Mouse (Mus musculus) erythroblast, adult 5-6 weeks (primary cell): Measurements from ENCODE around the gene Ptcra. TPM values are rescaled to one million over a fixed set of nuclear protein-coding genes. Genes with fewer than 3 reads are reported as not detected.
"Not testable (repeated sequence)": the region's sequence is repeated elsewhere in the genome, so short reads cannot be mapped to it uniquely, and the experiment has no call there.

Experiments
- ATAC-seq: replicated peaks from 2 replicates; pipeline ENCODE4 v1.8.0; 2016; ENCODE audit warnings: moderate number of reproducible peaks, mild to moderate bottlenecking, moderate TSS enrichment, inconsistent platforms; ENCODE audit not compliant: poor library complexity, low FRiP score, severe bottlenecking
- total RNA-seq, 2 experiments: library from RNA; stranded (forward) in 1 of 2; stranded (reverse) in 1 of 2; fragments of 150-400 nt in 1 of 2; fragments of 200-764, 138-1000 nt in 1 of 2; gene quantifications; 2 replicates each; pipeline versions ENCODE4 v1.2.3 to v1.2.4; 2015 to 2017; ENCODE audit warnings: low replicate concordance in 2 of 2

Ptcra gene
- total RNA-seq (2015; ENCODE audit: low replicate concordance) = not detected in 2 replicates
- total RNA-seq (2017; ENCODE audit: low replicate concordance) = not detected in 2 replicates

- ATAC-seq = peak; percentile 38; the same call in 1 of the 2 replicates
These were observed at the start of gene Ptcra for GRCm38 (mm10) chr17:46763544-46763943. TSS of gene Ptcra (minus strand) at chr17:46763712.

DNA sequence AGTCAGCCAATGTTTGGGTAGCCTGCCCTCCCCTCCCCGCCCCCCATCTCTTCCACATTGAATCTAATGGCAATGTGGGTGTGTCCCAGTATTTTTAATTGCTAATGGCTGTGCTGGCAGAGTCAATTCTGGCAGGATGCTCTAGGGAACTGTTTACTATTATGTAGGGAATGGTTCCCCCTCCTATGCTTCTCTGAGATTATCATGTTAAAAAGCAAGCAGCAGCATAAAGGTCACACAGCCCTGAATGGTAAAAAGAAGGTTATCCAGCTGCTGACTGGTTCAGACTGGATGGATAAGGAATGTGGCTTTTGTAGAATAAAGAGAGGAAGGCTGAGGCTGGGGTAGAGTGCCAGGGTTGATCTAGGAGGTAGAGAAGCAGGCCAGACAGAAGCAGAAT, 48.9 kb upstream of the Ptcra start:
- no peak for ATAC-seq

DNA sequence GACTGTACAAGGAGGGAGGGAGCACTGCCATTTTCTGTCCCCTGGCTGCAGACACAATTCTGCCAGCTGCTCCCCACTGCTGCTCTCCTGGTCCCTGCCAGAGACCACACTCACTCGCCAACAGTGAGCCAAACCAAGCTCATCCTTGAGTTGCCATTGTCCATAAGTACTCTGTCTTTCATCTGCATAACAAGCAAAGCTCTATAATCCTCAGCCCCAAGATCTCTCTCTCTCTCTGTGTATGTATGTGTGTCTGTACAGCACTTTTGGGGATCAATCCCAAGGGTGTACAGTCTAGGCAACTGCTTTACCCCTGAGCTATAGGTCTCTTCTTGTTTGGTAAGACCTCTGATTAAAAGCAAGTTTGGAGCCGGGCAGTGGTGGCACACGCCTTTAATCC, 47.2 kb upstream of the Ptcra start:
- no peak for ATAC-seq

- ATAC-seq = no peak
These were observed 45.8 kb upstream of the Ptcra start for GRCm38 (mm10) chr17:46809131-46809830.

DNA sequence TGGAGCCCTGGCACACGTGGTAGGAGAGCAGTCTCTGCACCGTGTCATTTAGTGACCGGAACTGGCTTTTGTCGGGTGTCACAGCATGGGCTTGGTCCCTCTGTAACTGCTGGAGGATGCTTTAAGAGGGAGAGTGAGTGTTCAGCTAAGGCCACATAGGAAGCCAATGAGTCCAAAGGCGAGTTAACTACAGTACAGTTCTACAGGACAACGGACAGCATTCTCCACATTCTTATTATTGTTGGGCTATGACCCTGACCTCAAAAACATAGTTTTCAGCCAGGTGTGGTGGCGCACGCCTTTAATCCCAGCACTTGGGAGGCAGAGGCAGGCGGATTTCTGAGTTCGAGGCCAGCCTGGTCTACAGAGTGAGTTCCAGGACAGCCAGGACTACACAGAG, 44.9 kb upstream of the Ptcra start:
- no peak for ATAC-seq

- ATAC-seq = no peak
These were observed 38.2 kb upstream of the Ptcra start for GRCm38 (mm10) chr17:46801761-46802160.

- ATAC-seq = no peak
These were observed 36.2 kb upstream of the Ptcra start for GRCm38 (mm10) chr17:46799680-46800079.

- ATAC-seq = no peak
These were observed 33.9 kb upstream of the Ptcra start for GRCm38 (mm10) chr17:46797386-46797785.

- ATAC-seq = no peak
These were observed 33.2 kb upstream of the Ptcra start for GRCm38 (mm10) chr17:46796743-46797142.

- ATAC-seq = no peak
These were observed 29.5 kb upstream of the Ptcra start for GRCm38 (mm10) chr17:46792963-46793362.

DNA sequence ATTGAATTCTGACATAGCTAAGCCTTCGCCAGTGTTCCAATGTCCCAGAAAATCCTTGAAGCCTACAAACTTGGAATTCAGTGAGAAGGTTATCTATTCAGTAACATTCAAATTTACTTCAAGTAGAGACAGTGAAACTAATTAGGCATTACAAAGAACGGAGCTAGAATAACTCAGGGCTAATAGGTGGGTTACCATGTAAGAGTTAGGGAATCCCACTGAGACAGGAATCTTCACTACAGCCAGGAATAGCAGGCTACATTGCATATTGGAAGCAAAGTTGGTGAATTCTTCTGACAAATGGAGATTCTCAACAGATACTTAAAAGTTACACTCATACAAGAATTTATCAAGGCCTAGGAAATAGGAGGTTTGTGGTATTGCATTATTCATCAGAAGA, 24.5 kb upstream of the Ptcra start:
- not testable (repeated sequence) for ATAC-seq

GRCm38 (mm10) chr17:46786952-46787351, 23.4 kb upstream of the Ptcra start:
- no peak for ATAC-seq

GRCm38 (mm10) chr17:46783222-46783565, 19.7 kb upstream of the Ptcra start:
- peak; percentile 13; the same call in 1 of the 2 replicates for ATAC-seq

- peak; percentile 99 for ATAC-seq
These were observed 19.1 kb upstream of the Ptcra start, which contains the start of gene Rpl7l1 for GRCm38 (mm10) chr17:46782341-46783221. TSS of gene Rpl7l1 (minus strand) at chr17:46782672.

GRCm38 (mm10) chr17:46781876-46782275, 18.4 kb upstream of the Ptcra start:
- no peak for ATAC-seq

DNA sequence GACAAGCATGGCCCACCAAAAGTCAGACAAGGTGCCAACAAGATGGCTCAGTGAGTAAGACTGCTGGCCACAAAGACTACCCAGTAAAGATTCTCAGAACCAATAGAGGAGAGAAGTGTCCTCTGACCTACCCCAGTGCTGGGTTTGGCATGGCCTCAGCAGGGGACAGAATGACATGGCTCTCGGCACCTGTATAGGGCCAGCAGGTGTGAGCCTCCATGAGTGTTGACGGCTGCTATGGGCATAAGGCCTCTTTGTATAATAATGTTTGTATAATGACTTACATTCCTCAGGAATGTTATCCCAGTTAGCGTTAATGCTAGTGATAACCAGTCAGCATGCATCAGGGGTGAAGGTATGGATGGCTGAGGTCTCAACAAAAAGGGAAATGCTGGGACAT, 12.6 kb upstream of the Ptcra start:
- ATAC-seq = no peak

DNA sequence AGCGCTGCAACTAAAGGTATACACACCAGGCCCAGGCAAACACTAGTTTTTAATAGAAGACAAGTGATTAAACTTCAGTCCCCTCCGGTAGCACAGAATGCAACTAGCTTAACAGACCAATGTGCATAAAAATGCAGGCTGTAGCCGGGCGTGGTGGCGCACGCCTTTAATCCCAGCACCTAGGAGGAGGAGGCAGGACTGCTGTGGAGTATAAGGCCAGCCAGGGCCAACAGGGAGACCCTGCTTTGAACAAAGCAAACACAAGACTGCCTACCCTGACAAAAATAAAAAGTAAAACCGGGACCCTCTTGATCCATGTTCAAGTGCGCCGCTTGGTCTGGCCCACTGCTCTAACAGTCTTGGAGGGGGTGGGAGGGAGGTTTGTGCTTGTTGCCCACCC, 11.6 kb upstream of the Ptcra start:
- no peak for ATAC-seq

DNA sequence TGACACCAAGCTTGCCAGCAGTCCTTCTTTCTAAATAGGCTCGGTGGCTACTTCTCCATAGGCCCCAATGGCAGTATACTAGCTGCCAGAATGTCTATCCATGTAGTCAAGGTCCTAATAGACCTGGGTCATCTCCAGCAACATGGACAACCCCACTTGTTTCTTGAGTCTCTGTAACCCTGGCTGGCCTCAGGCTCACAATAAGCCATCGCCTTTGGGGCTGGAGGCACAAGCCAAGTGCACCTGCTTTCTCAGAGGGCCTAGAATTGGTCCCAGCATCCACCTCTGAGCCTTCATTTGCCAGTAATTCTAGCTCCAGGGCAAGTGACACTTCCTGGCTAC, 10.6 kb upstream of the Ptcra start:
- ATAC-seq = no peak

- no peak for ATAC-seq
These were observed 10.0 kb upstream of the Ptcra start for GRCm38 (mm10) chr17:46773278-46774130.
